Mouse (Mus musculus): ENCODE measurements around the gene Clic4.

DNA sequence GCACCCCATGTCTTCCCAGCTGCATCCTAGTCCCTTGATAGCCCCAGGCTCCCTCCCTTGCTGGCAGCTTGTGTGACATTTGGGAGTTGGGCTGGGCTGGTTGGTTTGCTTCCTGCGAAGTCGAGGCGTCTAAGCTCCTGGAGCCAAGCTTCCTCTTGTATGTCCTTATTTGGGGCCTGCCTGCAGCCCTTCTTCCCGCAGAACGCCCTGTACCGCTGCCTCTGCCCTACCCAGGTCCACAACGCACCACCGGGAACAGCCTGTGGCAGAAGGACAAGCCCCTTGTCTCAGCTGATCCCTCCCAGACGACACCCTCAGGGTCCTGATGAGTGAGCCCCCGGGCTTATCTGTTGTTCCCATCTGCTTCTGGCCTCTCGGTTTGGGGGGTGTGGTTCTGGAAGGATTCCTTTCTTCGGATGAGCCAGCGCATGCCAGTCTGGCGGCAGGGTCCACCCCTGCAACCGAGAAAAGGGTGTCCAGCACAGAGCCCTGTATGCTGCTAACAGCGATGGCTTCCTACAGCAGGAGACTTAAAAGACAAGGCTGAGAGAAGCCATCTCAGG lies 14.3 kb upstream of the Clic4 start:
- TF ChIP-seq POLR2A (IDR thresholded peaks at IDR 0.05; ENCODE audit: insufficient read length, low read depth): peak; percentile 45
- peak; percentile 79 for TF ChIP-seq POLR2AphosphoS2 (IDR thresholded peaks at IDR 0.05; ENCODE audit: insufficient read length, low read depth)
- no peak for TF ChIP-seq MYOD1 (IDR thresholded peaks at IDR 0.05; ENCODE audit: control insufficient read depth in 1 of 3, insufficient read length in 2 of 3, low read depth in 2 of 3)
- TF ChIP-seq TCF12 (IDR thresholded peaks at IDR 0.05; ENCODE audit: insufficient read depth, poor library complexity, severe bottlenecking): no peak
- peak; percentile 97 for TF ChIP-seq SRF (IDR thresholded peaks at IDR 0.05; ENCODE audit: control insufficient read depth, insufficient read length, low read depth)
- TF ChIP-seq TCF3 (IDR thresholded peaks at IDR 0.05; ENCODE audit: insufficient read length, low read depth): no peak

All from myocyte (in vitro differentiated cells).